Mouse (Mus musculus): ENCODE data around the gene Stk31.

- TF ChIP-seq GATA1 (IDR thresholded peaks at IDR 0.05; ENCODE audit: low read length) = no peak
- TF ChIP-seq TAL1 (IDR thresholded peaks at IDR 0.05; ENCODE audit: low read length) = no peak
Observed at GRCm38 (mm10) chr6:49491526-49491925, 96.1 kb downstream of the Stk31 start.

Measured in erythroblast, embryonic 14.5 days (primary cell).